Mouse (Mus musculus): Measurements from ENCODE around the gene Hist1h2bh.

DNA sequence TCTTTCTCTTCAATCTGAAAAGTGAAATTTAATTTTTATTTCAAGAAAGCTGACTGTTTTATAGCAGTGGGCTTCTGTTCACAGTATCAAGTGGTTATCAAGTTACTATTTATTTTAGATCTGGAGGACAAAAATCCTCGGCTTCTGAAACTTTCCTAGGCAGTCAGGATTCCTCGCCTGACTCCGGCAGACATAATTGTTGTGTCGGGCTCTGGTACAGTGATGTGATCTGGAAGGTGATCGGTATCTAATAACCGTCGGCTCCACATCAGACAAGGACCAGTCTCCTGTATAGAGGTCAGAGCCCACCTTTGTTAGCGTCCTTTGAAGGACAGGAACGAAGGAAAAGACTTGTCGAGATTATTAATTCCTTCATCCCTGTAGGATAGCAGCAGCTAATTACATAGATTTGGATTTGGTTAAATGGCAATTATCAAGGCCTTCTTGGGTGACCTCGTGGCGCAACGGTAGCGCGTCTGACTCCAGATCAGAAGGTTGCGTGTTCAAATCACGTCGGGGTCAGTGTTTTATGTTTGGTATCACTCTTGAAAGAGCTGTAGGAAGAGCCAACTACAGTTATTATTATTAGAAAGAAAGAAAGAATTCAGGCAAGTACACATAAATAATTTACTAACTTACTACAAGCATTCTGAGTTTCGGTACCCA lies 45.4 kb downstream of the Hist1h2bh start:
- TF ChIP-seq POLR2A (IDR thresholded peaks at IDR 0.05; ENCODE audit: insufficient read length, low read depth) (no peak), MAX (IDR thresholded peaks at IDR 0.05; ENCODE audit: low read depth) (no peak)

Measured in myocyte (in vitro differentiated cells).